Mouse (Mus musculus): Measurements from ENCODE around the gene Hhipl1. TPM values are rescaled to one million over a fixed set of nuclear protein-coding genes. Genes with fewer than 3 reads are reported as not detected.

The Hhipl1 gene
- polyA plus RNA-seq, 1 experiment from 2014 or later: 1.8 TPM

DNA sequence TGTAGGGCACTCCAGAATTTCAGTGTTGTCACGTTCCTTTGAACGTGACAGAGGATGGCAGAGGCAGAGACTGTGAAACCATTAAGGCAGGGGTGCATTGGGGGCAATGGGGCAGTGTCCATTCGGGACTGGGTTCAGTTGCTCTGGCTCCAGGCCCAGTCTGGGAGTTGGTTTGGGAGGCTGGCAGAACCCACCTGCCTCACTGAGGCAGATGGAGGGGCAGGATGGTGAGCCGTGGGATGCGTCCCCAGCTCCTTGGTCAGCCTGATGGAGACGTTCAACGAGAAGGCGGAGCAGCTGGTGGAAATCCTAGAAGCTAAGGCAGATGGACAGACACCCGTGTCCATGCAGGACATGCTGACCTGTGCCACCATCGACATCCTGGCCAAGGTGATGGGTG is 44.9 kb downstream of the Hhipl1 start:
- H3K4me1 ChIP-seq: peaks cover 7% of the 10 kb centered on the region; the same call in 1 of the 2 replicates
- H3K4me3 ChIP-seq: no peak overlapping the region
- no peaks in the 10 kb centered on the region; the same call in 1 of the 2 replicates for H3K27me3 ChIP-seq
- H3K4me2 ChIP-seq (replicated peaks): no peak overlapping the region
- WGBS: 88% methylated on average over 10 of the region's 10 CpGs
- H3K9me3 ChIP-seq: no peaks in the 10 kb centered on the region
- no peak overlapping the region for H3K27ac ChIP-seq (replicated peaks)
- ATAC-seq (replicated peaks): no peak
- no peak overlapping the region for H3K9ac ChIP-seq (replicated peaks)
- no peaks in the 10 kb centered on the region for H3K36me3 ChIP-seq

DNA sequence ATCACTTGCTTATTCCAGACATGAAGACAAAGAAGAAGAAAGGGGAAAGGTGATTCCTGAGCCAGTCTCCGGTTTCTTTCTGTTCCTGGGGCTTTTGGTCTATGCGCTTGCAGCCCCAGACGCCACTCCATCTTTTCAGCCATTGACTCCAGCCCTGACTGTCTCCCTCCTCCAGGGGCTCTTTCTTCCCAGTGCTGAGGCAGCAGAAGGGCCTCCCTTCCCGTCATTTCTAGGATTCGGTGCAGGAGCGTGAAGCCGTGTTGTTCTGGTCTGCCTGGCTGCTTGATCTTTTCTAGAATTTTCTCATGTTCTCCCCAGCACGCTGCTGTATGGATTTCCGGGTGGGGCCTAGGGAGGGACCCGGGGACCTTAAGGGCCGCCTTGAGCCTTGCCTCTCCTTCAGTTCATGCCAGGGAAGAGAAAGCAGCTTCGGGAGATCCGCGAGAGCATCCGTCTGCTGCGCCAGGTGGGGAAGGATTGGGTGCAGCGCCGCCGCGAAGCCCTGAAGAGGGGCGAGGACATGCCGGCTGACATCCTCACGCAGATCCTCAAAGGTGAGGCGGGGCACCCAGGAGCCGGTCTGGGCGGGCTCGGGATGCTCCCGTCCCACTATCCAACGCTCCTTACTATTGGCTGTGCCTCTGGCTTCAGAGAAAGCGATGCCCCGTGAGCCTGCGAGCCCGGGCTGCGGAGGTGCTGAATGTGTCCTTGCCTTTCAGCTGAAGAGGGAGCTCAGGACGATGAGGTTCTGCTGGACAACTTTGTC is 46.5 kb downstream of the Hhipl1 start:
- Histone ChIP-seq H3K27me3 (no peaks in the 10 kb centered on the region; the same call in 1 of the 2 replicates), H3K4me3 (peak overlapping the region; percentile 23), H3K9me3 (no peaks in the 10 kb centered on the region), H3K27ac (replicated peaks) (no peak overlapping the region), H3K4me1 (peaks cover 7% of the 10 kb centered on the region; the same call in 1 of the 2 replicates), H3K9ac (replicated peaks) (peak overlapping the region; percentile 22; the same call in 1 of the 2 replicates), H3K4me2 (replicated peaks) (peak overlapping the region; percentile 45), H3K36me3 (no peaks in the 10 kb centered on the region)
- 12% methylated on average over 35 of the region's 35 CpGs for WGBS
- peak; percentile 46; the same call in 1 of the 2 replicates for ATAC-seq (replicated peaks)

DNA sequence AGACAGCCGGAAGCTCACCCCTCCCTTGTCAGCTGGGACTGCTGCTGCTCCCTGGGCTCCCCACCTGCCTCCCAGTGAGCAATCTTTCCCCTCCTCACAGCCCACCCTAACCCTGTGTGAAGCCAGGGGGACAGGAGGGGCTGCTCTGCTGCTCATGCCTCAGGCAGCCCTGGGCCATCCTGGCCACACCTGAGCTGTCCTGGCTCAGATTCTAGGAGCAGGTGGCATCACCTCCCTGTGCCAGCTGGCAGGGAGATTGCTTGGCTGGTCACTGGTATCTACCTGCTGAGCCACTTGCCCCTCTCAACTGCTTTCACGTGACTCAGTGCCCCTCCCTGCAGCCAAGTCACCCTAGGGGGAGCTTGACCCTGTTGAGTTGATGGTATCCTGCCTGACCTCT is 48.2 kb downstream of the Hhipl1 start:
- ATAC-seq (replicated peaks): no peak
- H3K27ac ChIP-seq (replicated peaks): no peak overlapping the region
- no peak overlapping the region for H3K4me3 ChIP-seq
- no peaks in the 10 kb centered on the region; the same call in 1 of the 2 replicates for H3K27me3 ChIP-seq
- 70% methylated on average over 2 of the region's 2 CpGs for WGBS
- no peaks in the 10 kb centered on the region for H3K9me3 ChIP-seq
- peaks cover 7% of the 10 kb centered on the region; the same call in 1 of the 2 replicates for H3K4me1 ChIP-seq
- H3K36me3 ChIP-seq: no peaks in the 10 kb centered on the region
- no peak overlapping the region for H3K9ac ChIP-seq (replicated peaks)
- no peak overlapping the region for H3K4me2 ChIP-seq (replicated peaks)

DNA sequence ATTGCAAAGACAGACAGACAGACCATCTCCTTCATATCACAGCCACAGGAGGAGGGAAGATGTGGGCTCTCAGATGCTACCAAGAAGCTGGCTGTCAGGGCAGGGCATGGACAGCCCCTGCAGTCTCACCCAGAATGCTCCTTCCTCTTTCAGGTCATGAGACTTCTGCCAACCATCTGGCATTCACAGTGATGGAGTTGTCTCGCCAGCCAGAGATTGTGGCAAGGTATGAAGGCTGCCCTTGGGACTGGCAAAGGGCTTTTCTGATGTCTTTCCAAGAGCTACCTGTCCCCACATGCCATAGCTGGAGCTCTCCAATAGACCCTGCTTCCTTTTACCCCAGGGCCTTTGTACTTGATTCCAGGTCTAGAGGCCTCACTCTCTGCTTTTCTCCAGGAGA is 49.2 kb downstream of the Hhipl1 start:
- ATAC-seq (replicated peaks): no peak
- Histone ChIP-seq H3K27me3 (no peaks in the 10 kb centered on the region; the same call in 1 of the 2 replicates), H3K4me1 (peaks cover 7% of the 10 kb centered on the region; the same call in 1 of the 2 replicates), H3K9me3 (no peaks in the 10 kb centered on the region), H3K4me3 (no peak overlapping the region), H3K36me3 (no peaks in the 10 kb centered on the region), H3K4me2 (replicated peaks) (no peak overlapping the region), H3K9ac (replicated peaks) (no peak overlapping the region), H3K27ac (replicated peaks) (no peak overlapping the region)
- 94% methylated on average over 1 of the region's 1 CpGs for WGBS

DNA sequence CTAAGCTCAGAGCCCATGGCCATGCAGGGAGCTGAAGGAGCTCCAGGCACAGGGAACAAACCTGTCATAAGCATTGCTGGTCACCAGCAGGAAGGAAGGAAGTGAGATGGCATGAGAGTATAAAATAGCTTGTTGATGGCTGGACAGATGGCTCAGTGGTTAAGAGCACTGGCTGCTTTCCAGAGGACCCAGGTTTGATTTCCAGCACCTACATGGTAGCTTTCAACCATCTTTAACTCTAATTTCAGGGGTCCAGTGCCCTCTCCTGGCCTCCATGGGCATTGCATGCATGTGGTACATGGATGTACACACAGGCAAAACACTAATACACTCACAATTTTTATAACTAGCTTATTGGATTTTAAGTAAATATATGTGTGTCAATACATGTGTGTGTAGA is 49.9 kb downstream of the Hhipl1 start:
- Histone ChIP-seq H3K4me3 (no peak overlapping the region), H3K9me3 (no peaks in the 10 kb centered on the region), H3K9ac (replicated peaks) (no peak overlapping the region), H3K4me2 (replicated peaks) (no peak overlapping the region), H3K27me3 (no peaks in the 10 kb centered on the region; the same call in 1 of the 2 replicates), H3K27ac (replicated peaks) (no peak overlapping the region), H3K4me1 (peaks cover 7% of the 10 kb centered on the region; the same call in 1 of the 2 replicates), H3K36me3 (no peaks in the 10 kb centered on the region)
- no peak for ATAC-seq (replicated peaks)

DNA sequence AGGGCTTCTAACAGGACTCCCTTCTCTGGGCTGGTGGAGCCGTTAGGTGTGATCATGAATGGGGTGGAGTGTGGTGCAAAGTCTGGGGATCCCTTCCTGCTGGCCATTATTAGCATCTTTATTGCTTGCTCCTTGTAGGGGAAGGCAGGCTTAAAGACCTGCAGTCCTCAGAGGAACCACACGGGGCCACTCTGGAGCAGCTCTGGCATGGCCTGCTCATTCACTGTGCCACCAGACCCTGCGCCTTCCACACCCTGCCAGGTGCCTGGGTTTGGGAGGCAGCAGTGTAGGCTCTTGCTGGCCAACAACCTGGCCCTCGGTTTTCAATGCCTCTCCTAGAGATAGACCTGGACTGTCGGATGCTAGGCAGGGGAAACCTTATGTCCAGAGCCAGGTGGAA is 57.7 kb downstream of the Hhipl1 start:
- H3K4me3 ChIP-seq: no peak overlapping the region
- no peaks in the 10 kb centered on the region for H3K9me3 ChIP-seq
- WGBS: 3% methylated on average over 5 of the region's 5 CpGs
- H3K27me3 ChIP-seq: no peaks in the 10 kb centered on the region
- ATAC-seq (replicated peaks): peak; percentile 84
- H3K4me1 ChIP-seq: peaks cover 5% of the 10 kb centered on the region
- no peak overlapping the region for H3K4me2 ChIP-seq (replicated peaks)
- no peaks in the 10 kb centered on the region for H3K36me3 ChIP-seq
- no peak overlapping the region for H3K9ac ChIP-seq (replicated peaks)
- H3K27ac ChIP-seq (replicated peaks): no peak overlapping the region

DNA sequence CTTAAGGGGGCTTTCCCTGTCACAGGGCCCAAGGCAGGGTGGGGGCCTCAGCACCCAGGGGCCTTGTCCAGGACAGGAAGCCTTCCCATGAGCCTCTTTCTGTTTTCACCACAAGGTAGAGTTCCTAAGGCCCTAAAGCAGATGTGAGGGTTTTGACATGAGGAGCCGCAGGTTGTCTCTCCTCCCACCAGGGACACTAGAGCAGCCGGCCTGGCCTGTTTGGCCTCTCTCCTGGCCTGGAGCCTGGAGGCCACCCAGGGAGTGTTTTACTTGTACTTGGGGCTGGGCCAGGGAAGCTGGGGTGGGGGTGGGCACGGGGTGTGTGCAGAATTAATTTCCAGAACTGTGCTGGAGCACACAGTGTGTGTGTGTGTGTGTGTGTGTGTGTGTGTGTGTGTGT is 59.3 kb downstream of the Hhipl1 start:
- H3K9ac ChIP-seq (replicated peaks): no peak overlapping the region

DNA sequence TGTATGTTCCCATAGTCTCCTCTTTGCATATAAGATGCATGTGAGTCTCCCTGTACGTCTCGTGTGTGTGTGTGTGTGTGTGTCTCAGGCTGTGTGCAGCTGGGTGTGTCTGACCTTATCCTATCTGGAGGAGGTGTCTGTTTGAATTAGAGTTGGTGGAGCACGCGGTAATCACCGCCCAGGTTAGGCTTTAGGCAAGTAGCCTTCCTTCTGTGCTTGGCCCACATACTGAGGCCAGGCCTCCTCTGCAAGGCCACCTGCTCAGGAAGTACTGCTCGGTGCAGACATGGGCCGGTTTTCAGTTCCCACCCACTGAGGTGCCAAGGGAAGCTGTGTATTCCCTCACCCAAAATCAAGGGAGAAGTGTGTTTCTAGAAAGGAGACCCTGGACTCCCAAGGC is 59.8 kb downstream of the Hhipl1 start:
- peaks cover 5% of the 10 kb centered on the region for H3K4me1 ChIP-seq
- H3K4me2 ChIP-seq (replicated peaks): no peak overlapping the region
- ATAC-seq (replicated peaks): no peak
- 71% methylated on average over 7 of the region's 7 CpGs for WGBS
- H3K36me3 ChIP-seq: no peaks in the 10 kb centered on the region
- H3K4me3 ChIP-seq: no peak overlapping the region
- no peak overlapping the region for H3K27ac ChIP-seq (replicated peaks)
- H3K9ac ChIP-seq (replicated peaks): no peak overlapping the region
- H3K9me3 ChIP-seq: no peaks in the 10 kb centered on the region
- H3K27me3 ChIP-seq: no peaks in the 10 kb centered on the region

More for the DNA sequence above, 59.3 kb downstream of the Hhipl1 start:
- H3K4me2 ChIP-seq (replicated peaks): no peak overlapping the region
- WGBS: 16% methylated on average over 3 of the region's 3 CpGs
- no peaks in the 10 kb centered on the region for H3K9me3 ChIP-seq
- H3K4me1 ChIP-seq: peaks cover 5% of the 10 kb centered on the region
- H3K27ac ChIP-seq (replicated peaks): no peak overlapping the region
- no peak overlapping the region for H3K4me3 ChIP-seq
- no peak; the same call in 1 of the 2 replicates for ATAC-seq (replicated peaks)
- no peaks in the 10 kb centered on the region for H3K36me3 ChIP-seq
- no peaks in the 10 kb centered on the region for H3K27me3 ChIP-seq

DNA sequence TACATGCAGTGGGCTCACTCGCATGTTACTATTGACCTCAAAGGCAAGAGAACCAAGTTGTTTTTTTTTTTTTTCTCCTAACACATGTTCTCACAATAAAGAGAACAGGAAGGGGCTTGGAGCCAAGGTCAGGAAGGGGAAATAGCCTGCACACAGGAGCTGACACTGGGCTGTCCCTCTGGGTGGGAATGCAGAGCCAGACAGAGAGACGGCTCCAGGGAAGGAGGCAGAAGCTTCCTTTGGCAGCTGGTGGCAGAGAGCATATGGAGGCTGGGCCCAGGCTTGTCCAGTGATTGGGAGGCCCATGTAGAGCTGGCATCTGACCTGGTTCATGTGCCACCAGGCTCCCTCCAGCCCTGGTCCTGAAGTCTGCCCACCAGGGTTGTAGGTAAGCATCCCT is 61.8 kb downstream of the Hhipl1 start:
- Histone ChIP-seq H3K4me1 (peaks cover 5% of the 10 kb centered on the region), H3K9ac (replicated peaks) (no peak overlapping the region), H3K27ac (replicated peaks) (no peak overlapping the region), H3K27me3 (no peaks in the 10 kb centered on the region), H3K4me3 (no peak overlapping the region), H3K36me3 (no peaks in the 10 kb centered on the region), H3K4me2 (replicated peaks) (no peak overlapping the region), H3K9me3 (no peaks in the 10 kb centered on the region)
- no peak for ATAC-seq (replicated peaks)
- WGBS: 71% methylated on average over 2 of the region's 2 CpGs

DNA sequence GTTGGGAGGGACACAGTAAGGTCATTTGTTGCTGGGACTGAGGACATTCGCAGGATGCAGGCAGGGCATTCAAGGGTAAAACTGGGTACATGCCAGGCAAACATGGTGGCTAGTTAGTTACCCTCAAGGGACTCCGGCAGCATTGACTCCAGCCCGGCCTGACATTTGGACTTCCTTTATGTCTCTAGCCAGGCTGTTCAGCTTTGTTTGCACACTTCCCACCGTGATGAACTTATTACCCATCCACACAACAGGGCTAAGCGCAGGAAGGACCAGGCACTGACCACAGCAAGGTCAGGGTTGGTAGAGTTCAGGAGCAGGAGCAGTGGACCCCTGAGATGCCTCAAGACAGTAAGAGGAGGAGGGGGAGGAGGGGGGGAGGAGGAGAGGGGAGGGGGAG is 62.9 kb downstream of the Hhipl1 start:
- Histone ChIP-seq H3K27me3 (no peaks in the 10 kb centered on the region), H3K4me1 (peaks cover 4% of the 10 kb centered on the region), H3K9ac (replicated peaks) (no peak overlapping the region), H3K36me3 (no peaks in the 10 kb centered on the region), H3K4me2 (replicated peaks) (no peak overlapping the region), H3K27ac (replicated peaks) (no peak overlapping the region), H3K4me3 (no peak overlapping the region), H3K9me3 (no peaks in the 10 kb centered on the region)
- 63% methylated on average over 5 of the region's 5 CpGs for WGBS
- ATAC-seq (replicated peaks): no peak

DNA sequence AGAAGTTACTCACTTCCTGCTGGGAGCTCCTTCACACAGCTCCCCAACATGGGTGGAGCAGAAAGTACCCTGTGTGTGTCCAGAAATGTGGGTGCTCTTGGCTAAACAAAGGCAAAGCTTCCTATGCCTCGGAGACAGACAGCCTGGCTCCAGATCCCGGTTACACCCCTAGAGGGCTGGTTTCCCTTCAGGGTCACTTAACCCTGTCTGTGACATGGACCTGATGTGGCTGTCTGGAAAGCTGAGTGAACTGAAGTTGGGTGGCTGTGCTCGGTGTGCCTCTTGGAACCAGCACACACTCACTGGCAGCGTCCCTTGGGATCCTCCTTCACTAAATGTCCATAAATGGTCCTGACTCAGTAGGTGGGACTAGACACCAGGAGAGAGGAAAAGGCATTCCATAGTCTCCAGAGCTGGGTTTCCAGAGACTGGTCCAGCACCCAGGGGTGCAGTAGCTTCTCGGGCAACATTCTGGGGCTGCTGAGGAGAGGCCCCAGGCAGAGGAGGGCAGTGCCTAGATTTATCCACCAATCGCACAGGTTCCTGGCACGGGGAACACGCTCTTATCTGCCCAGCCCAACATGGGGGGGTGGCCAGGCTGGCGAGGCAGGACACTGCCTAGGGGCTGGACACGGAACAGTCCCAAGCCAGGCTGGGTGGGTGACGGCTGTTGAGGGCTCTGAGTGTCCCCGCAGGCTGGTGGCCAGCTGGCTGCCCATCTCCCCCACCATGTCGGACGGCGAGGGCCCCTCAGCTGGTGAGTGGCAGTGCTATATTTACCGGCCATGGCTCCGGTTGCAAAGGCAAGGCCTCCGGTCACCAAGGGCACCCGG is 64.7 kb downstream of the Hhipl1 start, which contains the start of gene Eml1:
Gene Eml1, plus strand, starts transcription at position 362 of the 833 bp plus-strand sequence.
- no peak within 1 kb of the TSS for H3K4me2 ChIP-seq (replicated peaks)
- no peaks in the 10 kb centered on the region for H3K4me1 ChIP-seq
- ATAC-seq (replicated peaks): no peak
- H3K9me3 ChIP-seq: no peaks in the 10 kb centered on the region
- no peak within 1 kb of the TSS for H3K9ac ChIP-seq (replicated peaks)
- H3K4me3 ChIP-seq: no peak within 1 kb of the TSS
- 80% methylated on average over 19 of the region's 19 CpGs for WGBS
- H3K27ac ChIP-seq (replicated peaks): no peak within 1 kb of the TSS
- no peaks in the 10 kb centered on the region for H3K27me3 ChIP-seq
- H3K36me3 ChIP-seq: no peaks in the 10 kb centered on the region

DNA sequence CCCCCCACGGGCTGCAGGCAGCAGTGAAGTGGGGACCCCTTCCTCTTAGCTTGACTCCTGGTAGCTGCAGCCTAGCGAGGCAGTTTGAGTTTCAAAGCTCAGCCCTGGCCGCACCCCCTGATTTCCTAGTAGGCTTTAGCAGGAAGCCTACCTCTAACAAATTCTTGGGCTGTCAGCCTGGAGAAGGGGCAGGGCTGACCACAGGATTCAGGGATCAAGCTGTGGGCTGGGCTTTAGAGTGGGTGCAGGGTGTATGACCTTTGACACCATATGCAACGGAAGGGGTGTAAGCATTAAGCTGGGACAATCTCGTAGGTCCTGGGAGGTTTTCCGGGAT is 65.3 kb downstream of the Hhipl1 start:
- Histone ChIP-seq H3K36me3 (no peaks in the 10 kb centered on the region), H3K27me3 (no peaks in the 10 kb centered on the region), H3K9me3 (no peaks in the 10 kb centered on the region), H3K4me3 (no peak overlapping the region), H3K9ac (replicated peaks) (no peak overlapping the region), H3K27ac (replicated peaks) (no peak overlapping the region), H3K4me1 (no peaks in the 10 kb centered on the region), H3K4me2 (replicated peaks) (no peak overlapping the region)
- no peak for ATAC-seq (replicated peaks)
- WGBS: 78% methylated on average over 6 of the region's 6 CpGs

Measured in forebrain, embryonic 15.5 days (tissue).